Mouse (Mus musculus) hindbrain, embryonic 10.5 days (tissue): Measurements from ENCODE around the gene Pxmp2. TPM values are rescaled to one million over a fixed set of nuclear protein-coding genes. Genes with fewer than 3 reads are reported as not detected.

Experiments used
- DNase-seq: peaks from one replicate; pipeline ENCODE4 v3.0.0-alpha.2; 2017; ENCODE audit warnings: low spot score
- H3K27ac ChIP-seq: fragments of 300-500 bp; sonication (generic); 2 replicates; pipeline ENCODE4 v1.5.1; 2016; ENCODE audit warnings: mild to moderate bottlenecking, moderate library complexity
- H3K27me3 ChIP-seq: fragments of 300-500 bp; sonication (generic); 2 replicates; pipeline ENCODE4 v1.6.1; 2016; ENCODE audit warnings: mild to moderate bottlenecking; ENCODE audit not compliant: poor library complexity, insufficient read depth, severe bottlenecking
- H3K36me3 ChIP-seq: fragments of 300-500 bp; sonication (generic); 2 replicates; pipeline ENCODE4 v1.6.1; 2016; ENCODE audit warnings: mild to moderate bottlenecking, moderate library complexity
- H3K4me1 ChIP-seq: fragments of 300-500 bp; sonication (generic); replicated peaks from 2 replicates; pipeline ENCODE4 v1.6.1; 2016; ENCODE audit warnings: mild to moderate bottlenecking
- H3K4me3 ChIP-seq: fragments of 300-500 bp; sonication (generic); 2 replicates; pipeline ENCODE4 v1.5.1; 2016; ENCODE audit warnings: mild to moderate bottlenecking, moderate library complexity
- H3K9me3 ChIP-seq: fragments of 300-500 bp; sonication (generic); 2 replicates; pipeline ENCODE4 v1.6.1; 2016; ENCODE audit warnings: mild to moderate bottlenecking, moderate library complexity
- WGBS: fragments of 180-500 bp; shearing (Covaris S2); methylation state at CpG from one replicate; pipeline ENCODE4 v1.1.7; 2016; 5-methylcytosine and 5-hydroxymethylcytosine counted together
- polyA plus RNA-seq: library from polyadenylated mRNA; unstranded; fragments of >200 nt; fragmentation: Nextera tagmentation; extraction: Ambion mirVana; gene quantifications from 2 replicates; pipeline ENCODE4 v1.2.1, GENCODE M21; 2016

The Pxmp2 gene
- 12.1 and 14.4 TPM in 2 replicates for polyA plus RNA-seq

DNA sequence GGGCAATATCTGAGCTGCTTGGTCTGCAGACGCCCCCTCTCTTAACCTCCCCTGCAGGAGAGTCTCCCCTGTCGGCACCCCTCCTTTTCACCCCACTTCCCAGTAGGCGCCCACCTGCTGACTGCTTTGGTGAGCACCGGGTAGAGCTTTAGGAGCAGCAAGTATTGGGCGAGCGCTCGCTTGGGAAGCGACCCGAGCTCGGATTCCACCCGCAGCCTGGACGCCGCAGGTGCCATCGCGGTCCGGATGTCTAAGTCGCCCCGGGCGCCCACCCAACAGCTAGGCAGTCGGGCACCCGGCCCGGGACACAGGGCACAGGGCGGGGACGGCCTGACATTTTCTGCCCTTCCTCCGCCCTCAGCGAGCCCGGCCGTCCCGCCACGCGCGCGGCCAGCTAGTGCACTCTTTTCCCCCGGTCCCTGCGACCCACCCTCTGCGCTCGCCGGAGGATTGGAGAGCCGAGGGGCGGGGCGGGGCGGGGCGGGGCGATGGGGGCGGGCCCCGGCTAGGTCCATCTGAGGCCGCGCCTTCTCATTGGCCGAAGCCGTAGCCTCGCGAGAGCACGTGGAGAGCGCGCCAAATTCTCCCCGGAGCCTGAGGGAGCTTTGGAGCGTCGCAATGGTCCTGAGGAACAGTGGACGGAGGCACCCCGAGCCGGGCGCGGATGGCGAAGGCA is at the start of gene Pxmp2, which contains the start of gene Pole:
Gene Pxmp2, minus strand, starts transcription at position 417 of the 676 bp plus-strand sequence.
Gene Pole, plus strand, starts transcription at position 537 of the 676 bp plus-strand sequence.
- peak within 1 kb of the TSS; percentile 62 for H3K4me3 ChIP-seq
- WGBS: under 1% methylated on average over 63 of the region's 64 CpGs
- peak; percentile 96 for DNase-seq

DNA sequence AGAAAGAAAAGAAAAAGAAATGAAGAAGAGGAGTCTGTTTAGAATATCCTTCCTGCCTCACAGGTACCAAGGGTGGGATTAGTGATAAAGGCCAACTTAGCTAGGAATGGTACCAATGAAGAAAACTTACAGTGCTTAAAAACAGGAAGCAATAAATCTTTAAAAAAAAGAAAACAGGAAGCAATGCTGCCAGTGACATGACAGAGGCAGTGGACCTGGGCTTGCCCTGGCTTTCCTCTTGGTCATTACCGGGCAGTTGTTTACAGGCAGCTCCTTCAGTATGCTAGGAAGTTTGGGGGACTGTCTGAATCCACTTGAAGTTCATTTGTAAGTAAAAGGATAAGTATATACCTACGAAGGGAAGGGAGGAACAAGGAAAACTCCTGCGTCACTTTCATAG is 44.5 kb upstream of the Pxmp2 start:
- no peak for DNase-seq
- Histone ChIP-seq H3K9me3 (no peaks in the 10 kb centered on the region), H3K4me3 (no peak overlapping the region), H3K4me1 (no peaks in the 10 kb centered on the region), H3K27me3 (no peaks in the 10 kb centered on the region), H3K27ac (no peak overlapping the region), H3K36me3 (peaks cover 97% of the 10 kb centered on the region)
- 84% methylated on average over 3 of the region's 3 CpGs for WGBS

More for the DNA sequence above, at the start of gene Pxmp2, which contains the start of gene Pole:
- no peaks in the 10 kb centered on the region for H3K9me3 ChIP-seq
- peak within 1 kb of the TSS; percentile 90 for H3K27ac ChIP-seq
- H3K27me3 ChIP-seq: peaks cover 25% of the 10 kb centered on the region
- H3K36me3 ChIP-seq: peaks cover 22% of the 10 kb centered on the region
- H3K4me1 ChIP-seq: peaks cover 22% of the 10 kb centered on the region

DNA sequence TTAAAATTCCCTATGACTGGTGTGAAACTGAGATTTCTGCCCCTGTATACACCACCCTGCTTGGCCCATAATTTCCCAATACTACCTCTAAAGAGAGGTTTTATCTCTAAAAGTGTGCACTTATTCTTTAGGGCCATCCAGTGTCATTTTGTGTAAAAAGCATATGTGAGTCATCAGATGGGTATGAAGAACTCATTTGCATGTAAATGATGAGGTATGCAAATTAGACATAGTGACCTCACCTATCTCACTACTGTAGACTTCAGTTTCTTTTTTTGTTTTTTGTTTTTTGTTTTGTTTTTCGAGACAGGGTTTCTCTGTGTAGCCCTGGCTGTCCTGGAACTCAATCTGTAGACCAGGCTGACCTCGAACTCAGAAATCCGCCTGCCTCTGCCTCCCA is 27.1 kb upstream of the Pxmp2 start:
- Histone ChIP-seq H3K4me1 (no peaks in the 10 kb centered on the region), H3K9me3 (no peaks in the 10 kb centered on the region), H3K27me3 (no peaks in the 10 kb centered on the region), H3K4me3 (no peak overlapping the region), H3K27ac (no peak overlapping the region), H3K36me3 (peaks cover 95% of the 10 kb centered on the region)
- no peak for DNase-seq
- 91% methylated on average over 3 of the region's 3 CpGs for whole genome bisulfite sequencing

DNA sequence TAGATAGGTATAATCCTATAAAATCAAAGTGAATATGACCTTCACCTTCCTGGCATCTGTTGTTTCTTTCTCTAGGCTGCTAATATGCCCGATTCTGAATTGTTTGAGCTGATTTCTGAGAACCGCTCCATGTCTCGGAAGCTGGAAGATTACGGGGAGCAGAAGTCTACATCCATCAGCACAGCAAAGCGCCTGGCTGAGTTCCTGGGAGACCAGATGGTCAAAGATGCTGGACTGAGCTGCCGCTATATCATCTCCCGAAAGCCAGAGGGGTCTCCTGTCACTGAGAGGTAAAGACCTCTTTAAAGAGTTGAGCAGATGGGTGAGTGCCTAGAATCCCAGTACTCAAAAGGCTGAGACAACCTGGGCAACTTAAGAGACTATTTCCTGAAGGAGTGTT is 22.9 kb upstream of the Pxmp2 start:
- WGBS: 97% methylated on average over 7 of the region's 7 CpGs
- Histone ChIP-seq H3K27me3 (no peaks in the 10 kb centered on the region), H3K27ac (no peak overlapping the region), H3K4me3 (no peak overlapping the region), H3K4me1 (no peaks in the 10 kb centered on the region), H3K36me3 (peaks cover 100% of the 10 kb centered on the region), H3K9me3 (no peaks in the 10 kb centered on the region)
- DNase-seq: no peak

DNA sequence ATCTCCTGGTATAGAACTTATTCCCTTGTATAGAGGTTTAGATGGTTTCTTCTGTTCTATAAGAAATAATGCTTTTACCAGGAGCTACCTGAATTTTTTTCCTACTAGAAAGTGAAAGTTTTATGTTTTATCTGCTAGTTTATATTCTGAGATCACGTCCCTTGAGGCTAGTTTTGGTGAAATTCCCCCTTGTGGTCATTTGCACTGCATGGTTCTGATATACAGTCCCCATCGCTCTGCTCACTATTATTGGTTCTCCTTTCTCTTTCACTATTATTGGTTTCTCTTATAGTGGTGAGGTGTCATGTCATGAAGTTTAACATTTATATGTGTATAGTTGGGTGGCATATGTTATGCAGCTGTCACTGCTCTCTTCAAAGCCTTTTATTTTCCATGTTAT is 14.6 kb upstream of the Pxmp2 start:
- Histone ChIP-seq H3K9me3 (no peaks in the 10 kb centered on the region), H3K4me1 (no peaks in the 10 kb centered on the region), H3K4me3 (no peak overlapping the region), H3K27me3 (no peaks in the 10 kb centered on the region), H3K36me3 (peaks cover 100% of the 10 kb centered on the region), H3K27ac (no peak overlapping the region)
- no peak for DNase-seq
- WGBS: 90% methylated on average over 2 of the region's 2 CpGs

DNA sequence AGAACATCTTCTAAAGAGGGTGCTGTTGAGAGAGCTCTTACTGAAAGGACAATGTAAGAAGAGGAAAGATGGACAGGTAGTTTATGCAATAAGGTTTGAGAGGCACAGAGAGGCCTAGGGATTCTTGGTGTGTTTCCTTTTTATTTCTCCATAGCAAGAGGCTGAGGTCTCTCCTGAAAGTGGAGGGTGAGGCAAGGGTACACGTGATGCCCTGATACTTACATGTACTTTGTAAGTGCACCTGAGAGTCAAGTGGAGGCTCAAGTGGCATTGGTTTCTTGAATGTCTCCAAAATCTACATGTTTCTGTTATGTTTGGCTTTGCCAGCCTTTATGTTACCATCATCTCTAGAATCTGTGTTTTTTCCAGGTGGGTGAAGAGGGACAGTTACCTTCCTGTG is 10.7 kb upstream of the Pxmp2 start:
- peaks cover 97% of the 10 kb centered on the region for H3K36me3 ChIP-seq
- no peak overlapping the region for H3K4me3 ChIP-seq
- H3K9me3 ChIP-seq: no peaks in the 10 kb centered on the region
- H3K4me1 ChIP-seq: no peaks in the 10 kb centered on the region
- WGBS: 98% methylated on average over 1 of the region's 1 CpGs
- no peaks in the 10 kb centered on the region for H3K27me3 ChIP-seq
- no peak for DNase-seq
- H3K27ac ChIP-seq: no peak overlapping the region

DNA sequence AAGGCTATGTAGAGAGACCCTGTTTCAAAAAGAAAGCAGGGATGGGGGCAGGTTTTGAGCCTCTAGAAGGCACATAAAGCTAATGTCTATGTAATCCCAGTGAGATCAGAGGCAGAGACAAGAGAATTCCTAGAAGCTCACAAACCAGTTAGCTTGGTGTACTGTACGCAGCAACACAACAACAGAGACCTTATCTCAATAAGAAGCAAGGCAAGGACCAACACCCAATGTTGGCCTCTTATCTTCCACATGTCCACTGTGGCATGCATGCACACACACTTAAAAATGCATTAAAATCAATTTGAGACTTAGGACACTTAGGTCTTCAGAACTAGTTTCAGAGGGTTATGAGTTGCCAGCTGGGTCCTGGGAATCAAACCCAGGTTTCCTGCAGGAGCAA is 5.7 kb upstream of the Pxmp2 start:
- Histone ChIP-seq H3K4me3 (no peak overlapping the region), H3K9me3 (no peaks in the 10 kb centered on the region), H3K27ac (no peak overlapping the region), H3K36me3 (peaks cover 77% of the 10 kb centered on the region), H3K4me1 (peaks cover 11% of the 10 kb centered on the region), H3K27me3 (no peaks in the 10 kb centered on the region)
- no peak for DNase-seq
- WGBS: 100% methylated on average over 1 of the region's 1 CpGs

DNA sequence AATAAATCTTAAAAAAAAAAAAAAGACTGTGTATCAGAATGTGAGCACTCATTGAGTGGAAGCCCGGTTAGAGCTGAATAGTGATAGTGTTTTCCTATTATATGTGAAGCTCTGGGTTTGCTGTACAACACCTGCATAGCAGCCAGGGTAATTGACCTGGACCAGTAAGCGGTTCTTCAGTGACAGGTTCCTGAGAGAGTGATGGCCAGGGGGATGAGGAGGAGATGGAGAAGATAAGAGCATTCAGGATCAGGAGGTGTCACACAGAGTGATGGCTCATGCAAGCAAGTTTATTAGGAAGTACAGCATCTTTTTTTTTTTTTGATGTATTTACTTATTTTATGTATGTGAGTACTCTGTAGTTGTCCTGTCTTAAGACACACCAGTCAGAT is 1.1 kb upstream of the Pxmp2 start:
- WGBS: 85% methylated on average over 2 of the region's 2 CpGs
- DNase-seq: no peak
- H3K27ac ChIP-seq: no peak overlapping the region
- H3K9me3 ChIP-seq: no peaks in the 10 kb centered on the region
- H3K4me3 ChIP-seq: peak overlapping the region; percentile 62
- peaks cover 25% of the 10 kb centered on the region for H3K27me3 ChIP-seq
- H3K4me1 ChIP-seq: peaks cover 22% of the 10 kb centered on the region
- peaks cover 34% of the 10 kb centered on the region for H3K36me3 ChIP-seq

DNA sequence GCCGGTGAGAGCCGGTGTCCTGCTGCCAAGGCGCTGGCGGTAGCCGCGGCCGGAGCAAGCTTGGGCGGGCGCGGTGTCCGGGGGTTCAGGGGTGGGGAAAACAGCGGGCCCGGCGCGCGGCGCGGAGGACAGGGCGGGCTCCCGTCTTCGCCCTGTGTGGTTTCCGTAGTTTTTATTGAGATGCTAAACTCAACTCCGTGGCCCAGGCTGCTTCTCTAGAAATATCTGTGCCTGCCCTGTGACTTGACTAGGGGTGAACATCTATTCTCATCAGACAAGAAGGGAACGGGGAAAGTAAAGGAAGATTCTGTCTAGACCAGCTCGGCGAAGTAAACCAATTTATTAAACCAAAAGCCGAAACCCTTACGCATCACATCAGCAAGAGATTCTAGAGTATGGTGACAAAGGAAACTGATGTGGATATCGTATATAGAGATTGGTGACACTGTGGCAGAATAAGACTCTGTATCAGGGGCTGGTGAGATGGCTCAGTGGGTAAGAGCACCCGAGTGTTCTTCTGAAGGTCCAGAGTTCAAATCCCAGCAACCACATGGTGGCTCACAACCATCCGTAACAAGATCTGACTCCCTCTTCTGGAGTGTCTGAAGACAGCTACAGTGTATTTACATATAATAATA is 579 bp upstream of the Pxmp2 start:
- Histone ChIP-seq H3K27me3 (peaks cover 25% of the 10 kb centered on the region), H3K27ac (peak overlapping the region; percentile 90), H3K4me3 (peak overlapping the region; percentile 62), H3K36me3 (peaks cover 29% of the 10 kb centered on the region), H3K9me3 (no peaks in the 10 kb centered on the region), H3K4me1 (peaks cover 22% of the 10 kb centered on the region)
- DNase-seq: no peak
- 3% methylated on average over 31 of the region's 31 CpGs for WGBS

DNA sequence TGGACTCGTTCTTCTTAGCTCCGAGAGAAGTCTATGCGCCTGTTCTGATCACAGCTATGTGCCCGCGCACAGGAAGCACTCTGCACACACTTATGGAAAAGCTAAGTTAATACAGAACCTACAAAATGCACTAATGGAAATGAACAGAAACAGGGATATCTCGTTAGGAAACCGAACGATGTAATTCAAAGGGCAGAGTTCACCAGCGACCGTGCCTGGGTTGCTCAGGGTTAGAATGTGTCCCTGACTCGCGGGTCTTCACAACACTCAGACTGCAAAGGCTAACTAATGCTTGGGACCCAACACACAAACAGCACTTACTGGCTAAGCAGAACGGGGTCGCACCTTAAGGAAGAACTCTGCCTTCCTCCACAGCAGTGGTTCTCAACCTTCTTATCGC is 830 bp downstream of the Pxmp2 start:
- Histone ChIP-seq H3K9me3 (no peaks in the 10 kb centered on the region), H3K36me3 (peaks cover 15% of the 10 kb centered on the region), H3K4me1 (peaks cover 22% of the 10 kb centered on the region), H3K4me3 (peak overlapping the region; percentile 62), H3K27ac (no peak overlapping the region), H3K27me3 (peaks cover 25% of the 10 kb centered on the region)
- 11% methylated on average over 15 of the region's 15 CpGs for WGBS
- DNase-seq: peak; percentile 10

DNA sequence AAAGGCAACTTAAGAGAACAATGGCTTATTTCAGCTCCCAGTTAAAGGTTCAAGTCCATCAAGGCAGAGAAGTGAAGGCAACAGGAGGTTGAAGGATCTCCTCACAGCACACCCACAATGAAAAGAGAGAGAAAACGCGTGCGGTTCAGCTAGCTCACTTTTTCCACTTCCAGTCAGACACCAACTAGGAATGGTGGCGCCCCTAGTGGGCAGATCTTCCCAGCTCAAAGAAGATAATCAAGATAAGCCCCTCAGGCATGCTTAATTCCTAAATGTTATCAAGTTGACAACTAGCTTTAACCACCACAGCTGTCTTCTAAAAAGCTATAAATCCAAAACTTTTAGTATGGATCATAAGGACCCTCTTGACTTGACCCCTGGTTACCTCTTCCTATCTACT is 1.4 kb downstream of the Pxmp2 start:
- DNase-seq: peak; percentile 66
- Histone ChIP-seq H3K4me3 (peak overlapping the region; percentile 62), H3K27me3 (peaks cover 25% of the 10 kb centered on the region), H3K9me3 (no peaks in the 10 kb centered on the region), H3K27ac (no peak overlapping the region), H3K4me1 (peaks cover 22% of the 10 kb centered on the region), H3K36me3 (peaks cover 8% of the 10 kb centered on the region)
- 15% methylated on average over 4 of the region's 4 CpGs for WGBS

DNA sequence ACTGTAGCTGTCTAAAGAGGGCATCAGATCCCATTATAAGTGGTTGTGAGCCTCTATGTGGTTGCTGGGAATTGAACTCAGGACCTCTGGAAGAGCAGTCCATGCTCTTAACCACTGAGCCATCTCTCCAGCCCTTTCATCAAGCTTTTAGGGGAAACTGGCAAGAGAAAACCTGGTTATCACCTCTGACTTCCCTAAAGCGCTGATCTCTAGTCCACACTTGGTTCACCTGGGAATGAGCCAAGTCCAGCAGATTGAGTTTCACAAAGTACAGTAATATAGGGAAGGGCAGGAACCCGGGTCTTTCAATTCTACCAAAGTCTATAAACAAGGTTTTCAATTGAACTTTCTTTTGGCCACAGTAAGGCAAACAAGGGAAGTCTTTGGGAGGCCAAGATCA is 4.0 kb downstream of the Pxmp2 start:
- Histone ChIP-seq H3K4me1 (peaks cover 15% of the 10 kb centered on the region), H3K4me3 (no peak overlapping the region), H3K36me3 (no peaks in the 10 kb centered on the region), H3K27ac (no peak overlapping the region), H3K27me3 (peaks cover 25% of the 10 kb centered on the region), H3K9me3 (no peaks in the 10 kb centered on the region)
- WGBS: 85% methylated on average over 2 of the region's 2 CpGs
- no peak for DNase-seq

DNA sequence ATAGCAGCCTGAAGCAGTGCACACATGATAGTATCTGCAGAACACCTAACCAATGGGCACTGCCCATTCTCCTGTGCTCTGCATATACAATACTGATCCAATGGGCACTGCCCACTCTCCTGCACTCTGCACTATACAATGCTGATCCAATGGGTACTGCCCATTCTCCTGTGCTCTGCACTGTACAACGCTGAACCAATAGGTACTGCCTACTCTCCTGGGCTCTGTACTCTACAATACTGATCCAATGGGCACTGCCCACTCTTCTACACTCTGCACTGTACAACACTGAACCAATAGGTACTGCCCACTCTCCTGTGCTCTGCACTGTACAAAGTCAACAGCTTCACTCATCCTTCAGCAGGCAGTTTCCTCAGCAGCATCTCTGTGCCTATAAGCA is 9.1 kb downstream of the Pxmp2 start:
- no peaks in the 10 kb centered on the region for H3K4me1 ChIP-seq
- no peak overlapping the region for H3K27ac ChIP-seq
- DNase-seq: no peak
- no peaks in the 10 kb centered on the region for H3K36me3 ChIP-seq
- 91% methylated on average over 1 of the region's 1 CpGs for WGBS
- no peak overlapping the region for H3K4me3 ChIP-seq
- no peaks in the 10 kb centered on the region for H3K9me3 ChIP-seq
- H3K27me3 ChIP-seq: no peaks in the 10 kb centered on the region
